Mouse (Mus musculus) midbrain, embryonic 14.5 days (tissue): ENCODE measurements around the gene Doc2a. TPM values are rescaled to one million over a fixed set of nuclear protein-coding genes. Genes with fewer than 3 reads are reported as not detected.
"Not testable (repeated sequence)": the region's sequence is repeated elsewhere in the genome, so short reads cannot be mapped to it uniquely, and the experiment has no call there.

Source experiments
- ATAC-seq: fragments of 200-750 bp; cut with Nextera tagmentation; 2 replicates; pipeline ENCODE4 v1.8.0; 2017; ENCODE audit warnings: moderate number of reproducible peaks, moderate library complexity; ENCODE audit not compliant: low FRiP score, low TSS enrichment
- DNase-seq: peaks from one replicate; pipeline ENCODE4 v3.0.0-alpha.2; 2015
- H3K27ac ChIP-seq: fragments of 300-500 bp; sonication (generic); replicated peaks from 2 replicates; pipeline ENCODE4 v1.5.1; 2014; ENCODE audit warnings: mild to moderate bottlenecking, low read depth, low read length, moderate library complexity
- H3K27me3 ChIP-seq: fragments of 300-500 bp; sonication (generic); 2 replicates; pipeline ENCODE4 v1.6.1; 2014; ENCODE audit warnings: low read length, control low read depth, mixed read lengths; ENCODE audit not compliant: control insufficient read depth, insufficient read depth
- H3K36me3 ChIP-seq: fragments of 300-500 bp; sonication (generic); 2 replicates; pipeline ENCODE4 v1.6.1; 2014; ENCODE audit warnings: low read length, control low read depth; ENCODE audit not compliant: control insufficient read depth, insufficient read depth
- H3K4me1 ChIP-seq: fragments of 300-500 bp; sonication (generic); 2 replicates; pipeline ENCODE4 v1.6.1; 2014; ENCODE audit warnings: mild to moderate bottlenecking, antibody characterized with exemption, low read length, control low read depth; ENCODE audit not compliant: control insufficient read depth, insufficient read depth
- H3K4me2 ChIP-seq: fragments of 300-500 bp; sonication (generic); 2 replicates; pipeline ENCODE4 v1.6.1; 2014; ENCODE audit warnings: mild to moderate bottlenecking, low read length, moderate library complexity
- H3K4me3 ChIP-seq: fragments of 300-500 bp; sonication (generic); replicated peaks from 2 replicates; pipeline ENCODE4 v1.5.1; 2014; ENCODE audit warnings: low read depth, low read length
- H3K9ac ChIP-seq: fragments of 300-500 bp; sonication (generic); replicated peaks from 2 replicates; pipeline ENCODE4 v1.6.1; 2014; ENCODE audit warnings: mild to moderate bottlenecking, low read length, moderate library complexity
- H3K9me3 ChIP-seq: fragments of 300-500 bp; sonication (generic); 2 replicates; pipeline ENCODE4 v1.6.1; 2016; ENCODE audit warnings: low read length, control low read depth, mixed read lengths; ENCODE audit not compliant: control insufficient read depth
- WGBS: fragments of 180-500 bp; shearing (Covaris S2); extraction: QIAGEN DNeasy Blood & Tissue Kit; methylation state at CpG from one replicate; pipeline ENCODE4 v1.1.7; 2014; 5-methylcytosine and 5-hydroxymethylcytosine counted together
- polyA plus RNA-seq: library from polyadenylated mRNA; unstranded; fragments of >200 nt; fragmentation: Nextera tagmentation; extraction: Ambion mirVana; gene quantifications from 2 replicates; pipeline ENCODE4 v1.2.1, GENCODE M21; 2014

The Doc2a gene
- polyA plus RNA-seq, 1 experiment from 2014 or later, result 9.7 TPM

- Histone ChIP-seq H3K9ac (no peak overlapping the region), H3K27me3 (no peaks in the 10 kb centered on the region), H3K9me3 (no peaks in the 10 kb centered on the region), H3K36me3 (peaks cover 14% of the 10 kb centered on the region), H3K4me2 (no peak overlapping the region), H3K4me3 (no peak overlapping the region), H3K4me1 (no peaks in the 10 kb centered on the region), H3K27ac (no peak overlapping the region)
- ATAC-seq, result no peak
- no peak for DNase-seq
- 57% methylated on average over 7 of the region's 7 CpGs for WGBS
Measured at GRCm38 (mm10) chr7:126888852-126889251, 41.6 kb downstream of the Doc2a start.

GRCm38 (mm10) chr7:126896912-126897311, 49.7 kb downstream of the Doc2a start:
- WGBS, result 83% methylated on average over 5 of the region's 5 CpGs
- peaks cover 14% of the 10 kb centered on the region for H3K4me1 ChIP-seq

GRCm38 (mm10) chr7:126897390-126898101, 50.3 kb downstream of the Doc2a start:
- Histone ChIP-seq H3K4me2 (peak overlapping the region; percentile 84), H3K9me3 (no peaks in the 10 kb centered on the region), H3K4me1 (peaks cover 14% of the 10 kb centered on the region), H3K9ac (peak overlapping the region; percentile 85), H3K4me3 (peak overlapping the region; percentile 65), H3K27ac (peak overlapping the region; percentile 91), H3K27me3 (no peaks in the 10 kb centered on the region), H3K36me3 (no peaks in the 10 kb centered on the region)
- WGBS, result 24% methylated on average over 16 of the region's 16 CpGs
- DNase-seq (no peak), ATAC-seq (peak; percentile 75)

More at GRCm38 (mm10) chr7:126896912-126897311, 49.7 kb downstream of the Doc2a start:
- Histone ChIP-seq H3K36me3 (no peaks in the 10 kb centered on the region), H3K4me2 (peak overlapping the region; percentile 84), H3K27me3 (no peaks in the 10 kb centered on the region), H3K4me3 (no peak overlapping the region), H3K9ac (0 out of 2 replicates have a peak overlapping the region, but pooled peaks have one; percentile 16), H3K9me3 (no peaks in the 10 kb centered on the region), H3K27ac (no peak overlapping the region)
- ATAC-seq, result no peak
- DNase-seq, result no peak

GRCm38 (mm10) chr7:126898102-126898990, 51.1 kb downstream of the Doc2a start:
- H3K4me1 ChIP-seq, result peaks cover 14% of the 10 kb centered on the region
- peak overlapping the region; percentile 91 for H3K27ac ChIP-seq
- ATAC-seq (peak; percentile 91), DNase-seq (peak; percentile 98)
- H3K36me3 ChIP-seq, result no peaks in the 10 kb centered on the region
- peak overlapping the region; percentile 84 for H3K4me2 ChIP-seq
- 12% methylated on average over 37 of the region's 37 CpGs for WGBS
- H3K9ac ChIP-seq, result peak overlapping the region; percentile 85
- H3K27me3 ChIP-seq, result no peaks in the 10 kb centered on the region
- H3K9me3 ChIP-seq, result no peaks in the 10 kb centered on the region
- H3K4me3 ChIP-seq, result peak overlapping the region; percentile 65

GRCm38 (mm10) chr7:126899781-126900180, 52.6 kb downstream of the Doc2a start:
- not testable (repeated sequence) for ATAC-seq, H3K9me3 ChIP-seq, H3K4me2 ChIP-seq, H3K27me3 ChIP-seq, DNase-seq, H3K36me3 ChIP-seq, H3K4me3 ChIP-seq, H3K27ac ChIP-seq, H3K9ac ChIP-seq
- H3K4me1 ChIP-seq, result peaks cover 14% of the 10 kb centered on the region
- WGBS, result 88% methylated on average over 7 of the region's 9 CpGs

Other genes with a start within 250 kb of the Doc2a start
- 0.84 and 5.8 TPM in 2 replicates for gene Nupr1, start 216.6 kb upstream of the Doc2a start, polyA plus RNA-seq
- gene Sgf29, start 198.1 kb upstream of the Doc2a start, polyA plus RNA-seq, result 64.6 and 71.3 TPM in 2 replicates
- gene Sult1a1, start 171.0 kb upstream of the Doc2a start, polyA plus RNA-seq, result 0.38 and 2.6 TPM in 2 replicates
- 128 and 164 TPM in 2 replicates for gene Bola2, start 152.0 kb upstream of the Doc2a start, polyA plus RNA-seq
- gene Slx1b, start 151.6 kb upstream of the Doc2a start, polyA plus RNA-seq, result 10.6 and 13.7 TPM in 2 replicates
- 95.0 and 115 TPM in 2 replicates for gene Coro1a, start 139.6 kb upstream of the Doc2a start, polyA plus RNA-seq
- 78.4 and 110 TPM in 2 replicates for gene Mapk3, start 87.8 kb upstream of the Doc2a start, polyA plus RNA-seq
- gene Gdpd3, start 81.1 kb upstream of the Doc2a start, polyA plus RNA-seq, result 2.0 and 3.4 TPM in 2 replicates
- 218 and 255 TPM in 2 replicates for gene Ypel3, start 70.5 kb upstream of the Doc2a start, polyA plus RNA-seq
- 0.22 and 0.24 TPM in 2 replicates for gene Tbx6, start 65.9 kb upstream of the Doc2a start, polyA plus RNA-seq
- gene Ppp4c, start 54.9 kb upstream of the Doc2a start, polyA plus RNA-seq, result 210 and 212 TPM in 2 replicates
- 51.6 and 72.4 TPM in 2 replicates for gene Fam57b, start 49.7 kb upstream of the Doc2a start, polyA plus RNA-seq
- gene 4930451I11Rik, start 15.8 kb upstream of the Doc2a start, polyA plus RNA-seq, result not detected in 2 replicates
- 8.0 and 12.8 TPM in 2 replicates for gene Hirip3, start 14.6 kb downstream of the Doc2a start, polyA plus RNA-seq
- gene Ino80e, start 15.0 kb downstream of the Doc2a start, polyA plus RNA-seq, result 93.5 and 95.8 TPM in 2 replicates
- gene Taok2, start 37.3 kb downstream of the Doc2a start, polyA plus RNA-seq, result 39.0 and 39.5 TPM in 2 replicates
- gene Tmem219, start 75.5 kb downstream of the Doc2a start, polyA plus RNA-seq, result 29.2 and 34.9 TPM in 2 replicates
- 98.6 and 106 TPM in 2 replicates for gene Kctd13, start 81.5 kb downstream of the Doc2a start, polyA plus RNA-seq
- 6.5 and 7.0 TPM in 2 replicates for gene Asphd1, start 102.2 kb downstream of the Doc2a start, polyA plus RNA-seq
- gene Sez6l2, start 103.1 kb downstream of the Doc2a start, polyA plus RNA-seq, result 59.1 and 66.9 TPM in 2 replicates
- gene Cdipt, start 128.5 kb downstream of the Doc2a start, polyA plus RNA-seq, result 101 and 106 TPM in 2 replicates
- 1.1 and 1.3 TPM in 2 replicates for gene Cdiptos, start 128.7 kb downstream of the Doc2a start, polyA plus RNA-seq
- 1.7 and 3.1 TPM in 2 replicates for gene Mvp, start 167.2 kb downstream of the Doc2a start, polyA plus RNA-seq
- not detected in 2 replicates for gene Pagr1b, start 169.1 kb downstream of the Doc2a start, polyA plus RNA-seq
- 21.2 and 38.3 TPM in 2 replicates for gene Pagr1a, start 169.9 kb downstream of the Doc2a start, polyA plus RNA-seq
- 53.4 and 64.6 TPM in 2 replicates for gene Gm42742, start 173.7 kb downstream of the Doc2a start, polyA plus RNA-seq
- 21.8 and 28.9 TPM in 2 replicates for gene Prrt2, start 173.8 kb downstream of the Doc2a start, polyA plus RNA-seq
- 68.3 and 80.8 TPM in 2 replicates for gene Maz, start 179.6 kb downstream of the Doc2a start, polyA plus RNA-seq
- 18.9 and 30.2 TPM in 2 replicates for gene Kif22, start 195.1 kb downstream of the Doc2a start, polyA plus RNA-seq
- not detected in 2 replicates for gene Zg16, start 239.9 kb downstream of the Doc2a start, polyA plus RNA-seq
- 0.84 and 2.2 TPM in 2 replicates for gene AI467606, start 243.9 kb downstream of the Doc2a start, polyA plus RNA-seq